Mouse (Mus musculus) left cerebral cortex, postnatal 36 days (tissue): ENCODE results near the gene Prps1. TPM values are rescaled to one million over a fixed set of nuclear protein-coding genes. Genes with fewer than 3 reads are reported as not detected.

Experiments used
- DNase-seq, 2 experiments: peaks; one replicate each; pipeline ENCODE4 v3.0.0; 2021 to 2022; ENCODE audit warnings: low spot score in 2 of 2, mixed read lengths in 1 of 2
- intact Hi-C: fragments of 180-260 bp; cut with DNase I; formaldehyde crosslinking; loops from one replicate; pipeline ENCODE4 v1.15.1; 2025
- total RNA-seq, 2 experiments: library from RNA; stranded (reverse); gene quantifications; 2 replicates each; pipeline ENCODE4 v1.2.3; 2021

Prps1 gene
- total RNA-seq: 10 to 100 TPM; 63.9 to 76.4 TPM

GRCm38 (mm10) chrX:140456279-140456731, at the start of gene Prps1:
Gene Prps1 (plus strand): TSS chrX:140456613.
- intact Hi-C loops: no loop called here
- DNase-seq: peak; percentile 77 to 81

GRCm38 (mm10) chrX:140407593-140407992, 48.8 kb upstream of the Prps1 start:
- DNase-seq: no peak
- intact Hi-C loops: no loop called here

- peak; percentile 21 to 27 for DNase-seq
- intact Hi-C loops: no loop called here
These were observed 37.9 kb upstream of the Prps1 start for GRCm38 (mm10) chrX:140418467-140418866.

- intact Hi-C loops: no loop called here
These were observed 29.3 kb upstream of the Prps1 start for GRCm38 (mm10) chrX:140427124-140427523.

GRCm38 (mm10) chrX:140428252-140428651, 28.2 kb upstream of the Prps1 start:
- intact Hi-C loops: no loop called here
- DNase-seq: no peak

More at GRCm38 (mm10) chrX:140427124-140427523, 29.3 kb upstream of the Prps1 start:
- no peak for DNase-seq

GRCm38 (mm10) chrX:140429985-140430384, 26.4 kb upstream of the Prps1 start:
- intact Hi-C loops: no loop called here
- no peak for DNase-seq

- intact Hi-C loops: no loop called here
These were observed 25.9 kb upstream of the Prps1 start for GRCm38 (mm10) chrX:140430506-140430905.

GRCm38 (mm10) chrX:140431981-140432380, 24.4 kb upstream of the Prps1 start:
- DNase-seq: no peak

More at GRCm38 (mm10) chrX:140430506-140430905, 25.9 kb upstream of the Prps1 start:
- DNase-seq: peak in 1 of 2 experiments; percentile 18

GRCm38 (mm10) chrX:140432786-140433185, 23.6 kb upstream of the Prps1 start:
- DNase-seq: no peak
- intact Hi-C loops: no loop called here

More at GRCm38 (mm10) chrX:140431981-140432380, 24.4 kb upstream of the Prps1 start:
- intact Hi-C loops: no loop called here

- intact Hi-C loops: no loop called here
- DNase-seq: no peak
These were observed 18.5 kb upstream of the Prps1 start for GRCm38 (mm10) chrX:140437906-140438305.

- intact Hi-C loops: no loop called here
- no peak for DNase-seq
These were observed 10.9 kb upstream of the Prps1 start for GRCm38 (mm10) chrX:140445551-140445950.

- intact Hi-C loops: no loop called here
These were observed 6.3 kb upstream of the Prps1 start for GRCm38 (mm10) chrX:140450071-140450470.

GRCm38 (mm10) chrX:140456751-140457491, 508 bp downstream of the Prps1 start:
- DNase-seq: no peak
- intact Hi-C loops: no loop called here

More at GRCm38 (mm10) chrX:140450071-140450470, 6.3 kb upstream of the Prps1 start:
- DNase-seq: no peak

- no peak for DNase-seq
- intact Hi-C loops: no loop called here
These were observed 1.1 kb downstream of the Prps1 start for GRCm38 (mm10) chrX:140457502-140457901.

GRCm38 (mm10) chrX:140478231-140478630, 21.8 kb downstream of the Prps1 start:
- no peak for DNase-seq
- intact Hi-C loops: no loop called here

GRCm38 (mm10) chrX:140479171-140479570, 22.8 kb downstream of the Prps1 start:
- intact Hi-C loops: no loop called here
- peak in 1 of 2 experiments; percentile 4 for DNase-seq

- DNase-seq: no peak
- intact Hi-C loops: no loop called here
These were observed 32.8 kb downstream of the Prps1 start for GRCm38 (mm10) chrX:140489174-140489573.

- DNase-seq: no peak
- intact Hi-C loops: loop anchor here (5.0 kb wide), 2 partner anchors 112 to 442 kb away; partner anchors contain the start of gene Tsc22d3
These were observed 33.8 kb downstream of the Prps1 start for GRCm38 (mm10) chrX:140490203-140490602.

GRCm38 (mm10) chrX:140491884-140492571, 35.6 kb downstream of the Prps1 start:
- DNase-seq: peak in 1 of 2 experiments; percentile 15
- intact Hi-C loops: loop anchor here (5.0 kb wide), 2 partner anchors 110 to 440 kb away; partner anchors contain the start of gene Tsc22d3

GRCm38 (mm10) chrX:140493527-140494029, 37.2 kb downstream of the Prps1 start:
- intact Hi-C loops: loop anchor here (5.0 kb wide), 2 partner anchors 109 to 439 kb away; partner anchors contain the start of gene Tsc22d3
- no peak for DNase-seq
